Mouse (Mus musculus): ENCODE measurements around the gene Cfap74.

GRCm38 (mm10) chr4:155409058-155409776 is at the start of gene Cfap74:
- TF ChIP-seq POLR2A (IDR thresholded peaks at IDR 0.05; ENCODE audit: borderline replicate concordance, extremely low read depth, low read depth, low read length) (no peak), CTCF (IDR thresholded peaks at IDR 0.05; ENCODE audit: insufficient read depth, low read length) (no peak)

Data from lung, adult 2 months (tissue).